Mouse (Mus musculus): ENCODE measurements around the gene Mia.

DNA sequence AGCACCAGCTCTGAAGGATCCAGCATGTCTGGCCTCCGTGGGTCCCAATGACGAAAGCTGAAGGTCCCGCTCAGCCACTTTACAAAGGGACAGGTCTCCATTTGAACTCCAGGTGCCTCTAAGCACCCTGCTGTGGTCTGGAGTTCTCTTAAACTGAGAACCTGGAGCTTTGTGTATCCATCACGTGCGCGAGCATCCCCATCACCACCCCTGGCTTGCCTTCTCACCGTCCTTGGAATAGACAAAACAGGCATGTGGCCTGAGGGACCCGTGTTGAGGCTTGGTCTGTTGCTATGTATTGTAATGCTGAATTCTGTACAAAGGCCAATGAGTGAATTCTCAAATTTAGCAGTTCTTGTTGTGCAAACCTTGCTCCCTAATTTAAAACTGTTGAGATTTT, 17.8 kb upstream of the Mia start:
- TF ChIP-seq GATA1 (IDR thresholded peaks at IDR 0.05; ENCODE audit: low read length) (no peak), TAL1 (IDR thresholded peaks at IDR 0.05; ENCODE audit: low read length) (no peak)

All from erythroblast, embryonic 14.5 days (primary cell).